Mouse (Mus musculus) myocyte (in vitro differentiated cells): ENCODE results near the gene Gje1. TPM values are rescaled to one million over a fixed set of nuclear protein-coding genes. Genes with fewer than 3 reads are reported as not detected.
A peak's percentile ranks its signal among the peaks of the same experiment; 100 is the strongest.

Experiments
- H3K27me3 ChIP-seq: one replicate; pipeline ENCODE4 v1.6.1; 2011; ENCODE audit not compliant: control insufficient read depth, insufficient read depth, insufficient read length
- H3K36me3 ChIP-seq: one replicate; pipeline ENCODE4 v1.6.1; 2011; ENCODE audit not compliant: control insufficient read depth, insufficient read depth
- H3K4me2 ChIP-seq: one replicate; pipeline ENCODE4 v1.6.1; 2011; ENCODE audit warnings: low read depth, control low read depth
- H3K4me3 ChIP-seq: one replicate; pipeline ENCODE4 v1.5.1; 2011; ENCODE audit warnings: mild to moderate bottlenecking, control low read depth, moderate library complexity
- H3K79me2 ChIP-seq: one replicate; pipeline ENCODE4 v1.6.1; 2011; ENCODE audit not compliant: control insufficient read depth, insufficient read depth
- H3ac ChIP-seq: one replicate; pipeline ENCODE4 v1.6.1; 2011; ENCODE audit not compliant: control insufficient read depth, insufficient read length
- CEBPB ChIP-seq: IDR thresholded peaks from 2 replicates; pipeline ENCODE4 v1.6.1; 2011; ENCODE audit warnings: mild to moderate bottlenecking, moderate library complexity; ENCODE audit not compliant: poor library complexity, insufficient read depth, severe bottlenecking
- E2F4 ChIP-seq: IDR thresholded peaks from one replicate; pipeline ENCODE4 v1.6.1; 2011; ENCODE audit warnings: mild to moderate bottlenecking, control low read depth, moderate library complexity; ENCODE audit not compliant: insufficient read depth
- MAX ChIP-seq: IDR thresholded peaks from one replicate; pipeline ENCODE4 v1.6.1; 2011; ENCODE audit warnings: low read depth, mild to moderate bottlenecking, control low read depth
- MYOD1 ChIP-seq, 3 experiments: IDR thresholded peaks; one replicate each; pipeline ENCODE4 v1.6.1; 2011; ENCODE audit warnings: control low read depth in 2 of 3, low read depth in 2 of 3, mild to moderate bottlenecking in 2 of 3, moderate library complexity in 1 of 3; ENCODE audit not compliant: insufficient read length in 2 of 3, control insufficient read depth in 1 of 3
- MYOG ChIP-seq, 3 experiments: IDR thresholded peaks; one replicate each; pipeline ENCODE4 v1.6.1; 2011; ENCODE audit warnings: control low read depth in 2 of 3, low read depth in 2 of 3, mild to moderate bottlenecking in 2 of 3; ENCODE audit not compliant: insufficient read length in 2 of 3, control insufficient read depth in 1 of 3, insufficient read depth in 1 of 3
- POLR2A ChIP-seq: IDR thresholded peaks from one replicate; pipeline ENCODE4 v1.6.1; 2011; ENCODE audit warnings: low read depth, mild to moderate bottlenecking, control low read depth, moderate library complexity; ENCODE audit not compliant: insufficient read length
- POLR2AphosphoS2 ChIP-seq: IDR thresholded peaks from one replicate; pipeline ENCODE4 v1.6.1; 2011; ENCODE audit warnings: low read depth, control low read depth; ENCODE audit not compliant: insufficient read length
- REST ChIP-seq: IDR thresholded peaks from one replicate; pipeline ENCODE4 v1.6.1; 2011; ENCODE audit warnings: mild to moderate bottlenecking, control low read depth, moderate library complexity; ENCODE audit not compliant: insufficient read depth, insufficient read length
- SRF ChIP-seq: IDR thresholded peaks from one replicate; pipeline ENCODE4 v1.6.1; 2011; ENCODE audit warnings: low read depth; ENCODE audit not compliant: control insufficient read depth, insufficient read length
- TCF12 ChIP-seq: IDR thresholded peaks from one replicate; pipeline ENCODE4 v1.6.1; 2011; ENCODE audit warnings: mild to moderate bottlenecking, control low read depth; ENCODE audit not compliant: poor library complexity, insufficient read depth, severe bottlenecking
- TCF3 ChIP-seq: IDR thresholded peaks from one replicate; pipeline ENCODE4 v1.6.1; 2011; ENCODE audit warnings: low read depth, control low read depth; ENCODE audit not compliant: insufficient read length
- USF1 ChIP-seq: IDR thresholded peaks from one replicate; pipeline ENCODE4 v1.6.1; 2011; ENCODE audit warnings: low read depth, mild to moderate bottlenecking, control low read depth, moderate library complexity
- polyA plus RNA-seq: library from polyadenylated mRNA; unstranded; fragments of >200 nt; fragmentation: generic; extraction: Trizol; gene quantifications from one replicate; pipeline ENCODE4 v1.2.1, GENCODE M21; 2012; ENCODE audit warnings: missing spikeins

The Gje1 gene
- polyA plus RNA-seq, 1 experiment: not detected

DNA sequence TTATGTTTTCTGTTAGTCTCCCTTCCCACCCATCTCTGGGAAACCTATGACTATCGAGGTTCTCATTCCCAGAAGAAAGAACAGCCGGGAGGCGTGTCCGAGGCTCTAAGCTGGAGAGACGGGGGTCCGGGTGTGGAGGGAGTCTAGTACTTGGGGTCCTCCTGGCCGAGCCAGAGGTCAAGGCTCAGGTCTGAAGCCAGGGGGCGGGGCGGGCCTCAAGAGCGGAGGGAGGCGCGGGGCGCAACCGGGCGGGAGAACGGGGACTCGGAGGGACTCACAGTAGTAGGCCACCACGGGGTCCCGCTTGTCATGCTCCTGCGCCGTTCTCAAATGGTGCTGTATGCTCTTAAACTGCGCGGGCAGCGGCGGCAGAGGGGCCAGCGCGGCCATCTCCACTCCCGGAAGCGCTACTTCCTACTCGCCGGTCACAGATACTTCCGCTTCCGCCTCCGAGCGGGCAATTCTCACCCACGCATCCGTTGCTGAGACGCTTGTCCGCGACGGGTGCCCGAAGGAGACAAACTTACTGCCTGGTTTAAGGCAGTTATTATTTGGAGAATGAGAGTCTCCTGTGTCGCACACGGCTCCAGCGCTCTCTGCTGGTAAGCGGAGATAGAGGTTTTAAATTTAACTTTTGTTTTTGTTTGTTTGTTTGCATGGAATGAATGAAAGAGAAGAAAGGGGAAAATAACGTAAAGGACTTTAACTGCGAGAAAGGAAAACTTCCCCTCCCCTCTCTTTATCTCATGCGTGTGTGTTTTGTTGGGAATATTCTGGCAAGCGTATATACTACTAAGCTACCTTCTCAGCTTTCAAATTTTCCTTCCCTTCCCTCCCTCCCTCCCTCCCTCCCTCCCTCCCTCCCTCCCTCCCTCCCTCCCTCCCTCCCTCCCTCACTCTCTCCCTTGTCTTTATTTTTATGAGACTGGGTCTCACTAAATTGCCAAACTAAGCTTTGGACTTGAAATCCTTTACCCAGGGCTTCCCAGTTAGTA, 12.6 kb downstream of the Gje1 start, which contains the start of the genes Vta1 and Nmbr:
Gene Vta1 (minus strand): TSS at position 489 of the 995 bp plus-strand sequence.
Gene Nmbr (plus strand): TSS at position 520 of the 995 bp plus-strand sequence.
- Histone ChIP-seq H3K27me3 (no peaks in the 10 kb centered on the region), H3K79me2 (peaks cover 46% of the 10 kb centered on the region), H3ac (peak within 1 kb of the TSS; percentile 9), H3K4me2 (peak within 1 kb of the TSS; percentile 88), H3K4me3 (peak within 1 kb of the TSS; percentile 58), H3K36me3 (no peaks in the 10 kb centered on the region)
- no peak for TF ChIP-seq REST
- no peak for TF ChIP-seq SRF
- TF ChIP-seq MYOG (IDR thresholded peaks at IDR 0.05; ENCODE audit: control insufficient read depth in 1 of 3, insufficient read depth in 1 of 3, insufficient read length in 2 of 3, low read depth in 2 of 3): no peak
- no peak for TF ChIP-seq USF1
- peak; percentile 73 for TF ChIP-seq POLR2A
- no peak for TF ChIP-seq MYOD1 (IDR thresholded peaks at IDR 0.05; ENCODE audit: control insufficient read depth in 1 of 3, insufficient read length in 2 of 3, low read depth in 2 of 3)
- TF ChIP-seq TCF3: no peak
- TF ChIP-seq CEBPB: no peak
- peak; percentile 28 for TF ChIP-seq MAX
- peak; percentile 72 for TF ChIP-seq POLR2AphosphoS2
- TF ChIP-seq E2F4: no peak
- TF ChIP-seq TCF12: no peak

DNA sequence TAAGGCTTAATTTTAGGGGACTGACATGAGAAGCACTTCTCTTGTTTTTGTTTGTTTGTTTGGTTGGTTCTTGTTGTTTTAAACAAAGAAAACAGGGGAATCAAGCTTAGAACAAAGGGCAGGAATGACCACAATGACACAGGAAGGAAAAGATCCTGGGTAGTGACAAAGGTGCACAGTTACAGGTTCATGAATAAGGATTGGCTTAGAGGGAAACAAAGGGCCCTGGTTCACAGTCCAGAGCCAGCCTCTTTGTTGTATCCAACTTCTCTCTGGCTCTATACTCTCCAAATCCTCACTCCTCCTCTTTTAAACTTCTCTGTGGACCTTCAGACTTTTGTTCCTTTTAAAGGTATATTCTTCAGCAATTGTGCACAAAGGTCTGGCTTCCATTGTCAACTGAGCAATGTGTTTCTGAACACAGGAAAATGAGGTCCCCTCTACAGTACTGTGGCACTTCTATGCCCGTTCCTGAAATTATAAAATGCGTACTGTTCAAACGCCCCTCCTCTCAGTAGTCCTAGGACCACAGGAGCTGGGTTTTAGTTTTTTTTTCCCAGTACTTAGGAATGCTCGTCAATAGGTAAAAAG, 14.1 kb downstream of the Gje1 start:
- no peaks in the 10 kb centered on the region for H3K27me3 ChIP-seq

DNA sequence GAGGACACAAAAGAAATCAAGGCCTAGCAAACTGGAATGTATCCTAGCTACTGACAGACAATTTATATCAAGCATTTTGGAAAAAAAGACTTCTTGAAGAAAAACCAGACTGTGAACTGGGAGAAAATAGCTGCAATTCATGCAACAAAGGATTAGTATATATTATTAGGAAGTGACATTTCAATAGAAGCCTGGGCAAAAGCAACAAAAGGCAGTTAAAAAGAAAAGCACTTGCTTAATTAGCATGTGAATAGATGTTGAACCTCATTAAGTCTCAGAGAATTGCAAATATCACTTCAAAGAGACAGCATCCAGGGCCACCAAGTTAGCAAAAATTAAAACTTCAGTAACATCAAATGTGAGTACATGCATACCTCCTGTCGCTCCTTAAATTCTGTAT, 14.8 kb downstream of the Gje1 start:
- TF ChIP-seq MYOG (IDR thresholded peaks at IDR 0.05; ENCODE audit: control insufficient read depth in 1 of 3, insufficient read depth in 1 of 3, insufficient read length in 2 of 3, low read depth in 2 of 3) (no peak), E2F4 (no peak), CEBPB (no peak), MAX (no peak), SRF (no peak), TCF12 (no peak)
- H3K27me3 ChIP-seq: no peaks in the 10 kb centered on the region
- peaks cover 57% of the 10 kb centered on the region for H3K79me2 ChIP-seq
- H3ac ChIP-seq: no peak overlapping the region
- peak overlapping the region; percentile 88 for H3K4me2 ChIP-seq
- no peaks in the 10 kb centered on the region for H3K36me3 ChIP-seq
- no peak overlapping the region for H3K4me3 ChIP-seq

More for the DNA sequence above, 14.1 kb downstream of the Gje1 start:
- H3ac ChIP-seq: no peak overlapping the region
- TF ChIP-seq CEBPB (no peak), MYOG (IDR thresholded peaks at IDR 0.05; ENCODE audit: control insufficient read depth in 1 of 3, insufficient read depth in 1 of 3, insufficient read length in 2 of 3, low read depth in 2 of 3) (no peak), MYOD1 (IDR thresholded peaks at IDR 0.05; ENCODE audit: control insufficient read depth in 1 of 3, insufficient read length in 2 of 3, low read depth in 2 of 3) (no peak), POLR2AphosphoS2 (no peak), E2F4 (no peak), USF1 (no peak), TCF3 (no peak), POLR2A (no peak), SRF (no peak), TCF12 (no peak), MAX (no peak), REST (no peak)
- H3K79me2 ChIP-seq: peaks cover 57% of the 10 kb centered on the region
- peak overlapping the region; percentile 58 for H3K4me3 ChIP-seq
- peak overlapping the region; percentile 88 for H3K4me2 ChIP-seq
- no peaks in the 10 kb centered on the region for H3K36me3 ChIP-seq

DNA sequence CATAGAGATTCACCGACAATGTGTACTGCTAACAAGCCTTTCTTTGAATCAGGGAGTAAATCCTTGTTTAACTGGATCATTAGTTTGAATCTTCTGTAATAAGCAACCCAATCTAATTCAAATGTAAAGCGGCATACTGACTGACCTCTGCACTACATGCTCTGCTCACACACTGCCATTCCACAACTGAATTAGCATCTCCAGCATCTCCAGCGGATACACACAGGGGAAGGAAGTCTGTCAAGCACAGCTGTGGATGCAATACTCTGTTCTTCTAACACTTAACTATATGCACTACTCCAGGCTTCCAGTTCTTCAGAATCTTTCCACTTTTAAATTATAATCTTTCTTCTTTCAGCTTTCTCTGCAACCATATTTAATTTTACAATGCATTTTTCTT, 27.7 kb downstream of the Gje1 start:
- peaks cover 62% of the 10 kb centered on the region for H3K79me2 ChIP-seq
- H3ac ChIP-seq: no peak overlapping the region
- H3K36me3 ChIP-seq: peaks cover 12% of the 10 kb centered on the region
- no peak overlapping the region for H3K4me2 ChIP-seq
- TF ChIP-seq POLR2AphosphoS2 (no peak), CEBPB (no peak), MYOG (IDR thresholded peaks at IDR 0.05; ENCODE audit: control insufficient read depth in 1 of 3, insufficient read depth in 1 of 3, insufficient read length in 2 of 3, low read depth in 2 of 3) (no peak), E2F4 (no peak), MAX (no peak)
- H3K27me3 ChIP-seq: no peaks in the 10 kb centered on the region
- no peak overlapping the region for H3K4me3 ChIP-seq
